Mouse (Mus musculus): ENCODE data around the gene Pdcd1. TPM values are rescaled to one million over a fixed set of nuclear protein-coding genes. Genes with fewer than 3 reads are reported as not detected.
"Not testable (repeated sequence)": the region's sequence is repeated elsewhere in the genome, so short reads cannot be mapped to it uniquely, and the experiment has no call there.

The Pdcd1 gene
- polyA plus RNA-seq, 1 experiment from 2014 or later = not detected

DNA sequence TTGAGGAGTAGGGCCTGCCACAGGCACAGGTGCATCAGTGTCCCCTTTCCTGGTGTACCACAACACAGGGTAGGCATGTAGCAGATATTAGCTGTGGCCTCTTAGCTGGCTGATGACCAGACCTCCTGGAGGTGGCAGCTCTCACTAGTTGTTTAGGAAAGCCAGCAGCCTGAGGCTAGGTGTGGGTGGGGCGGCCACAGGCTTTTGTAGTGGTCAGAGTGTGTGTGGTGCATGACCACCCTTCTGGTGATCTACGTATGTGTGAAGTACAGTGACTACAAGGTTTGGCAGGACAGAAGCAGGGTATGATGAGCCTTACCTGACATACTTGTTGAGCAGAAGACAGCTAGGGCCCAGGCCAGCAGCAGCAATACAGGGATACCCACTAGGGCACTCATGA lies 12.0 kb downstream of the Pdcd1 start:
- 95% methylated on average over 2 of the region's 2 CpGs for WGBS
- Histone ChIP-seq H3K4me3 (replicated peaks; ENCODE audit: low read length) (no peak overlapping the region), H3K9me3 (ENCODE audit: control insufficient read depth, low read length) (no peaks in the 10 kb centered on the region), H3K36me3 (ENCODE audit: control insufficient read depth, insufficient read depth) (no peaks in the 10 kb centered on the region), H3K4me2 (ENCODE audit: low read length) (no peak overlapping the region), H3K4me1 (replicated peaks; ENCODE audit: control insufficient read depth, insufficient read depth, low read length) (peaks cover 4% of the 10 kb centered on the region), H3K9ac (replicated peaks; ENCODE audit: low read depth, low read length) (no peak overlapping the region), H3K27me3 (replicated peaks; ENCODE audit: control insufficient read depth, insufficient read depth, low read length) (no peaks in the 10 kb centered on the region), H3K27ac (ENCODE audit: low read length) (no peak overlapping the region)
- no peak for ATAC-seq

DNA sequence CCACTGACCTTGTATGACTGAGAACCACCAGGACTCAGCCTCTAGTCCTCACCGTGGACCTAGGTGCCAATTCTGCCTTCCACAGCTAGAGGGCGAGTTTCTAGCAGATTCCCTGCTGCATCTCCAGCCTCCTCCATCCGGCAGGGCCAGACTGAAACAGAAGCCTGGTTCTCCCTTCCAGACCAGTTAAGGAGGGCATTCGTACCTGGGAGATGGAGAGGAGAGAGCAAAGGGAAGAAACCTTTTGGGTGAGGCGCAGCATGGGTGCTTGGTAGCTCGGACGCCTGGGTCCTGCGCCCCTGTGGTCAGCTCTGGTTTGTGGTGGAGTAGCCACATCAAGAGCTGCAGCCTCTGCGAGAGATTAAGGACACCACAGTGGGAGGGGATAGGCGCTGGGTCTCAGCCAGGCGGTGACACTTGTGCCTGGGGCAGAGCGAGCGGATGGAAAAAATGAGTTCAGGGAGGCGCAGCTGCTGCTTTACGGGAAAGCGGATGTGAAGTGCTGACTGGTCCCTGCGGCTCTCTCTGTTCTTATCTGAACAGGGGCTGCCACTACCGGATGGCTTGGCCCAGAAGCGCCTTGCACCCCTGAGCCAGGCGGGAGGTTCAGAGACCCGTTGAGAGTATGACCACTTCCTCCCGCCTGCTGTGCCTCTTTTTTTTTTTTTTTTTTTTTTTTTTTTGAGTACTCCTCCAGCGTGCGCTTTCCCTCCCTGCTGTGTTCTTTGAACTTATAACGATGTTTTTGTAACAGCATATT lies 17.2 kb downstream of the Pdcd1 start:
- Histone ChIP-seq H3K4me2 (ENCODE audit: low read length) (peak overlapping the region; percentile 95), H3K36me3 (ENCODE audit: control insufficient read depth, insufficient read depth) (no peaks in the 10 kb centered on the region), H3K4me1 (replicated peaks; ENCODE audit: control insufficient read depth, insufficient read depth, low read length) (peaks cover 7% of the 10 kb centered on the region), H3K27ac (ENCODE audit: low read length) (peak overlapping the region; percentile 57; the same call in 1 of the 2 replicates), H3K9me3 (ENCODE audit: control insufficient read depth, low read length) (no peaks in the 10 kb centered on the region), H3K9ac (replicated peaks; ENCODE audit: low read depth, low read length) (peak overlapping the region; percentile 60), H3K27me3 (replicated peaks; ENCODE audit: control insufficient read depth, insufficient read depth, low read length) (no peaks in the 10 kb centered on the region), H3K4me3 (replicated peaks; ENCODE audit: low read length) (peak overlapping the region; percentile 52)
- peak; percentile 96 for ATAC-seq
- under 1% methylated on average over 25 of the region's 25 CpGs for WGBS

DNA sequence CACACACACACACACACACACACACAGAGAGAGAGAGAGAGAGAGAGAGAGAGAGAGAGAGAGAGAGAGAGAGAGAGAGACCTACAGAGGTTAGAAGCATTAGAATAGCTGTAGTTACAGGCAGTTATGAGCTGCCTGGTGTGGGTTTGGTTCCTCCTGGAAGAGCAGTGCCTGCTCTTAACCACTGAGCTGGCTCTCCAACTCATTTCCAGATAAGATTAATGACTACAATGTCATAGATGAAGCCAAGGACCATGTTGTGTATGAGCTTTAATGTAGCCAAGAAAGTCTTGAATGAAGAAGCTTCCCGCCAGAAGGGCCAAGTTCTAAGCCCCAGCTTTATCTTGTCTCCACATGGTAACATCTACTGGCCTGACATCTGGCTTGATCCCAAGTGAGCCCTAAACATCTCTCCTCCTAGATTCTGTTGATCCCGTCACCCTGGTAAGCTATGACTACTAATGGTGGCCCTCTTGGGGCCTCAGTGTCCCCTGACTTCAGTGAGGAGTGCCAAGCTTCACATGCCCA lies 19.2 kb downstream of the Pdcd1 start:
- no peaks in the 10 kb centered on the region for H3K36me3 ChIP-seq (ENCODE audit: control insufficient read depth, insufficient read depth)
- H3K9me3 ChIP-seq (ENCODE audit: control insufficient read depth, low read length) = no peaks in the 10 kb centered on the region
- ATAC-seq = no peak
- no peak overlapping the region for H3K4me3 ChIP-seq (replicated peaks; ENCODE audit: low read length)
- WGBS = 96% methylated on average over 2 of the region's 2 CpGs
- H3K27ac ChIP-seq (ENCODE audit: low read length) = no peak overlapping the region
- no peak overlapping the region for H3K4me2 ChIP-seq (ENCODE audit: low read length)
- H3K4me1 ChIP-seq (replicated peaks; ENCODE audit: control insufficient read depth, insufficient read depth, low read length) = peaks cover 7% of the 10 kb centered on the region
- no peak overlapping the region for H3K9ac ChIP-seq (replicated peaks; ENCODE audit: low read depth, low read length)
- no peaks in the 10 kb centered on the region for H3K27me3 ChIP-seq (replicated peaks; ENCODE audit: control insufficient read depth, insufficient read depth, low read length)

DNA sequence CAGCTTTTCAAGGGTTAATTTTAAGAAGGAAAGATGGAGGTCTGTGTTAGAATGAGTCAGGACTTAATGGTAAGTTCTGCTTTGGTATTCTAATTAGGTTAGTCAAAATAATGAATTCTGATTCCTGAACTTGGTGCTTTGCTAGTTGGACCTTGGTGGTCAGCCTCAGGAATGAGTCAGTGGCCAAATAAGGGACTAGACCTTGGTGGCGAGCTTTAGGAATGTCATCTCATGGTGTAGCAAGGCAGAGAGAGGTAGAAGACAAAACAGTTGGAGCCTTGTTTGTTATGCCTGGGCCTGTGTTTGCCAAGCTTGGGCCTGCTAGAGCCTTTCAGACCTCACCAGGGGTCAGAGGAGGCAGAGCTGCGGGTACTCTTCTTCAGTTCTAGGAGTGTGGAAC lies 23.6 kb downstream of the Pdcd1 start:
- no peaks in the 10 kb centered on the region for H3K4me1 ChIP-seq (replicated peaks; ENCODE audit: control insufficient read depth, insufficient read depth, low read length)
- H3K4me2 ChIP-seq (ENCODE audit: low read length) = no peak overlapping the region
- H3K27ac ChIP-seq (ENCODE audit: low read length) = no peak overlapping the region
- no peaks in the 10 kb centered on the region for H3K36me3 ChIP-seq (ENCODE audit: control insufficient read depth, insufficient read depth)
- H3K4me3 ChIP-seq (replicated peaks; ENCODE audit: low read length) = no peak overlapping the region
- no peaks in the 10 kb centered on the region for H3K9me3 ChIP-seq (ENCODE audit: control insufficient read depth, low read length)
- H3K9ac ChIP-seq (replicated peaks; ENCODE audit: low read depth, low read length) = no peak overlapping the region
- WGBS = 89% methylated on average over 2 of the region's 2 CpGs
- ATAC-seq = no peak
- no peaks in the 10 kb centered on the region for H3K27me3 ChIP-seq (replicated peaks; ENCODE audit: control insufficient read depth, insufficient read depth, low read length)

DNA sequence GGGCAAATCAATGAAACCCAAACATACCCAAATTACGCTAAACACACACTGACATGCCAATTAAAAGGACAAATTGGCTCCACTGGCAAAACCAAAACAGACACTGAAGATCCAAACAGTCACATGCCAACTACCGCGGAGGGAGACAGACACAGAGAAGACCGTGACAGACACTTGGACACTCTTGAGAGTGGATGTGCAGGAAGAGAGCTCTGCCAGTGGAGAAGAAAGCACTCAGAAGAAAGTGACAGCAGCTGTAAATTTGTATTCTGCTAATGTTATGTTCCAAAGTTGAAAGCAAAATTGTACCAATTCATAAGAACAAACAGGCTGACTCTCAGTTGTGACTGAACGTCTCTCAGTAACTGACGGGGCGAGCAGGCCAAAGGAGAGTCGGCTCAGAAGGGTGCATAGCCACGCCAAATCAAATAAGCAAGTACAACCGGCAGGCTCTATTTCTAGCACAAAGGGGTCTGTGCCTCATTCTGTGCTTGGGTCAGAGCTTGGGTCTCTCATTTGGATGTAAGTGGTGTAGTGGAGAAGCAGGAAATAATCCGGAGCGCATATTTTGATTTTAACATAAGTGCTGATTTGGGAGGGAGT lies 24.7 kb downstream of the Pdcd1 start:
- no peak overlapping the region for H3K4me2 ChIP-seq (ENCODE audit: low read length)
- H3K36me3 ChIP-seq (ENCODE audit: control insufficient read depth, insufficient read depth) = no peaks in the 10 kb centered on the region
- no peak overlapping the region for H3K4me3 ChIP-seq (replicated peaks; ENCODE audit: low read length)
- no peak for ATAC-seq
- H3K9ac ChIP-seq (replicated peaks; ENCODE audit: low read depth, low read length) = no peak overlapping the region
- H3K4me1 ChIP-seq (replicated peaks; ENCODE audit: control insufficient read depth, insufficient read depth, low read length) = no peaks in the 10 kb centered on the region
- no peak overlapping the region for H3K27ac ChIP-seq (ENCODE audit: low read length)
- no peaks in the 10 kb centered on the region for H3K9me3 ChIP-seq (ENCODE audit: control insufficient read depth, low read length)
- H3K27me3 ChIP-seq (replicated peaks; ENCODE audit: control insufficient read depth, insufficient read depth, low read length) = no peaks in the 10 kb centered on the region
- 62% methylated on average over 12 of the region's 12 CpGs for WGBS

DNA sequence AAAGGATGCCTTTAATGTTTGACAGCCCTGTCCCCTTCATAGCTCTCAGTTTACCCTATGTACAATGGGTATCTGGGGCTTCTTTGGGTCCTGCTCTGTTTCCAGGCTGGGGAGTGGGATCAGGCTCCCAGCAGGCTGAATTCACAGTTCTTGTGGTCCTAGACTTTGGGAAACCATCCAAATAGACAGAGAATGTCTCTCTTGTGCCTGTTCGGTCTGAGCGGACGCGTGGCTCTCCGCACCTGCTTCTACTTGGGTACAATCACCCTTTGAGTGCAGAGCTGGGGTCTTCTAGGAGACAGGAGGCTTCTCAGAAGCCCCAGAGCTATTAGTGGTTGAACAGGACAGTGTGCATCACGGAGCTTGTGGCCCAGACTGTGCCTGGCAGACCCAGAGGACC lies 32.2 kb downstream of the Pdcd1 start, which contains the start of gene Neu4:
Gene Neu4 (plus strand): TSS at position 301 of the 400 bp plus-strand sequence.
- H3K27ac ChIP-seq (ENCODE audit: low read length) = no peak within 1 kb of the TSS
- H3K9me3 ChIP-seq (ENCODE audit: control insufficient read depth, low read length) = no peaks in the 10 kb centered on the region
- ATAC-seq = no peak
- H3K4me3 ChIP-seq (replicated peaks; ENCODE audit: low read length) = no peak within 1 kb of the TSS
- WGBS = 81% methylated on average over 6 of the region's 6 CpGs
- H3K36me3 ChIP-seq (ENCODE audit: control insufficient read depth, insufficient read depth) = no peaks in the 10 kb centered on the region
- no peaks in the 10 kb centered on the region for H3K27me3 ChIP-seq (replicated peaks; ENCODE audit: control insufficient read depth, insufficient read depth, low read length)
- no peaks in the 10 kb centered on the region for H3K4me1 ChIP-seq (replicated peaks; ENCODE audit: control insufficient read depth, insufficient read depth, low read length)
- no peak within 1 kb of the TSS for H3K9ac ChIP-seq (replicated peaks; ENCODE audit: low read depth, low read length)
- H3K4me2 ChIP-seq (ENCODE audit: low read length) = no peak within 1 kb of the TSS

DNA sequence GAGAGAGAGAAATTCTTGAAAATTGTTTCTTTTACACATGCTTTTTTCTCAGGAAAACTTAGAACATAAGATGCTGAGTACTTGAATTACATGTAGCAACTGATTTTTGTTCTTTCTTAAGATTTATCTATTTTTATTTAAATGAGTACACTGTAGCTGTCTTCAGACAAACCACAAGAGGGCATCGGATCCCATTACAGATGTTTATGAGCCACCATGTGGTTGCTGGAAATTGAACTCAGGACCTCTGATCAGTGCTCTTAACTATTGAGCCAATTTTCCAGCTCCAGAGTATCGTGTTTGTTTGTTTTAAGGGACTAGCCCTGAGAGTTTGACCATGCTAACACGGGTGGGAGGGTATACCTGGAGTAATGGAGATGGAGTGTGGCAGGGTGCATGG lies 40.7 kb downstream of the Pdcd1 start:
- no peak overlapping the region for H3K9ac ChIP-seq (replicated peaks; ENCODE audit: low read depth, low read length)
- no peaks in the 10 kb centered on the region for H3K9me3 ChIP-seq (ENCODE audit: control insufficient read depth, low read length)
- H3K4me3 ChIP-seq (replicated peaks; ENCODE audit: low read length) = no peak overlapping the region
- no peaks in the 10 kb centered on the region for H3K36me3 ChIP-seq (ENCODE audit: control insufficient read depth, insufficient read depth)
- H3K4me2 ChIP-seq (ENCODE audit: low read length) = no peak overlapping the region
- no peak for ATAC-seq
- no peaks in the 10 kb centered on the region for H3K4me1 ChIP-seq (replicated peaks; ENCODE audit: control insufficient read depth, insufficient read depth, low read length)
- no peak overlapping the region for H3K27ac ChIP-seq (ENCODE audit: low read length)
- no peaks in the 10 kb centered on the region for H3K27me3 ChIP-seq (replicated peaks; ENCODE audit: control insufficient read depth, insufficient read depth, low read length)
- WGBS = 73% methylated on average over 3 of the region's 3 CpGs

DNA sequence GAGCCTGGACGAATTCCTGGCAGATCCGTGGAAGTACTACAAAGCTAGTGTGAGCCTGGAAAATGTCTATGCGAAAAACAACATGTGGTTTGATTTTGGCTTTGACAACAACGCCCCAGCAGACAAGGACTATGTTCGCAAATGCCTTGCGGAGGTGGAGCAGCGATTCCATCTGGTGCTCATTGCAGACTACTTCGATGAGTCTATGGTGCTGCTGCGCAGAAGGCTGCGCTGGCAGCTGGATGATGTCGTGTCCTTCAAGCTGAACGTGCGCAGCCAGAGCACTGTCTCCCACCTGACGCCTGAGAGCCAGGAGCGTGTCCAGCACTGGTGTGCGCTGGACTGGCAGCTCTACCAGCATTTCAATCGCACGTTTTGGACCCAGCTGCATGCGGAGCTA lies 43.5 kb downstream of the Pdcd1 start:
- H3K36me3 ChIP-seq (ENCODE audit: control insufficient read depth, insufficient read depth); H3K9me3 ChIP-seq (ENCODE audit: control insufficient read depth, low read length); ATAC-seq; H3K27ac ChIP-seq (ENCODE audit: low read length); H3K27me3 ChIP-seq (replicated peaks; ENCODE audit: control insufficient read depth, insufficient read depth, low read length); H3K9ac ChIP-seq (replicated peaks; ENCODE audit: low read depth, low read length); H3K4me2 ChIP-seq (ENCODE audit: low read length); H3K4me3 ChIP-seq (replicated peaks; ENCODE audit: low read length); H3K4me1 ChIP-seq (replicated peaks; ENCODE audit: control insufficient read depth, insufficient read depth, low read length): not testable (repeated sequence)
- WGBS = 90% methylated on average over 14 of the region's 19 CpGs

DNA sequence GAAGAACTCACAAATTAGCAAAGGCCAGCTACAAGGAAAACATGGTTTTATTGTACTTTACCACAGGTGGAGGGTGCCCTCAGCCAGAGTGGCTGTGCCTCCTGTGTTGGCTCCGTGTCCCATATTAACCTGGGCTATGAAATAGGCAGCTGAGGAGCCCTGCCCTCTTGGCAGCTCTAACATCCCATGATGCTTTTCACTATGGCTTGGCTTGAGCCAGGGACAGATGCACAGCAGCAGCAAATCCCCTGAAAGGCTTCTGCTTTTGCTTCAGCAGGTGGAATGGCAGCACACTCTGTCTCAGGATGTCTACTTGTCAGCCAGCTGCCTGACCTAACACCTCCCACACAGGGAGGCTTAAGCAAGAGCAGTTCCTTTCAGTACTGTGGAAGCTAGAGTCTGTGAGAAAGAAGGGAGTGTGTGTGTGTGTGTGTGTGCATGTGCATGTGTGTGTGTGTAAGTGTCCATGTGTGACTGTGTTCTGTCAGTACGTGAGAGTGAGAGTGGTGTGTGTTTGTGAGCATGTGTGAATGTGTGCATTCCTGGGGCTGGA lies 46.3 kb downstream of the Pdcd1 start:
- H3K4me3 ChIP-seq (replicated peaks; ENCODE audit: low read length); H3K9ac ChIP-seq (replicated peaks; ENCODE audit: low read depth, low read length); H3K9me3 ChIP-seq (ENCODE audit: control insufficient read depth, low read length); H3K4me1 ChIP-seq (replicated peaks; ENCODE audit: control insufficient read depth, insufficient read depth, low read length); H3K4me2 ChIP-seq (ENCODE audit: low read length); H3K27ac ChIP-seq (ENCODE audit: low read length); ATAC-seq; H3K36me3 ChIP-seq (ENCODE audit: control insufficient read depth, insufficient read depth); H3K27me3 ChIP-seq (replicated peaks; ENCODE audit: control insufficient read depth, insufficient read depth, low read length): not testable (repeated sequence)
- 82% methylated on average over 2 of the region's 2 CpGs for WGBS
